Mouse (Mus musculus) intestine, postnatal 0 days (tissue): ENCODE measurements around the gene Senp1. TPM values are rescaled to one million over a fixed set of nuclear protein-coding genes. Genes with fewer than 3 reads are reported as not detected.

Experiments used
- ATAC-seq: fragments of 200-750 bp; cut with Nextera tagmentation; 2 replicates; pipeline ENCODE4 v1.8.0; 2017; ENCODE audit warnings: mild to moderate bottlenecking, moderate TSS enrichment, moderate library complexity
- H3K27ac ChIP-seq: fragments of 300-500 bp; sonication (generic); 2 replicates; pipeline ENCODE4 v1.5.1; 2014; ENCODE audit warnings: mild to moderate bottlenecking, low read depth, low read length, moderate library complexity
- H3K27me3 ChIP-seq: fragments of 300-500 bp; sonication (generic); replicated peaks from 2 replicates; pipeline ENCODE4 v1.6.1; 2014; ENCODE audit warnings: low read length, mixed read lengths; ENCODE audit not compliant: control insufficient read depth, insufficient read depth
- H3K36me3 ChIP-seq: fragments of 300-500 bp; sonication (generic); 2 replicates; pipeline ENCODE4 v1.6.1; 2014; ENCODE audit warnings: mild to moderate bottlenecking, moderate library complexity; ENCODE audit not compliant: control insufficient read depth, insufficient read depth
- H3K4me1 ChIP-seq: fragments of 300-500 bp; sonication (generic); replicated peaks from 2 replicates; pipeline ENCODE4 v1.6.1; 2014; ENCODE audit warnings: antibody characterized with exemption, low read length, mixed read lengths; ENCODE audit not compliant: control insufficient read depth, insufficient read depth
- H3K4me2 ChIP-seq: fragments of 300-500 bp; sonication (generic); replicated peaks from 2 replicates; pipeline ENCODE4 v1.6.1; 2014; ENCODE audit warnings: low read depth, mild to moderate bottlenecking, moderate library complexity
- H3K4me3 ChIP-seq: fragments of 300-500 bp; sonication (generic); 2 replicates; pipeline ENCODE4 v1.5.1; 2014; ENCODE audit warnings: low read depth, low read length
- H3K9ac ChIP-seq: fragments of 300-500 bp; sonication (generic); 2 replicates; pipeline ENCODE4 v1.6.1; 2014; ENCODE audit warnings: mild to moderate bottlenecking, low read depth, low read length
- H3K9me3 ChIP-seq: fragments of 300-500 bp; sonication (generic); 2 replicates; pipeline ENCODE4 v1.6.1; 2016; ENCODE audit warnings: mixed run types; ENCODE audit not compliant: control insufficient read depth
- CTCF ChIP-seq: sonication (generic); IDR thresholded peaks from 2 replicates; pipeline ENCODE4 v1.5.1; 2016; ENCODE audit warnings: low read depth, mild to moderate bottlenecking, control low read depth, antibody characterized with exemption, moderate library complexity
- WGBS: fragments of 180-500 bp; shearing (Covaris S2); extraction: QIAGEN DNeasy Blood & Tissue Kit; methylation state at CpG from one replicate; pipeline ENCODE4 v1.1.7; 2014; 5-methylcytosine and 5-hydroxymethylcytosine counted together
- polyA plus RNA-seq: library from polyadenylated mRNA; unstranded; fragments of >200 nt; fragmentation: Nextera tagmentation; extraction: Ambion mirVana; gene quantifications from 2 replicates; pipeline ENCODE4 v1.2.1, GENCODE M21; 2015

Senp1 gene
- polyA plus RNA-seq, 1 experiment from 2014 or later, result 7.3 TPM

- peak overlapping the region; percentile 38; the same call in 1 of the 2 replicates for H3K4me2 ChIP-seq
- H3K9ac ChIP-seq, result no peak overlapping the region
- no peak overlapping the region for H3K27ac ChIP-seq
- peak; percentile 50 for ATAC-seq
- H3K36me3 ChIP-seq, result peaks cover 13% of the 10 kb centered on the region
- H3K4me1 ChIP-seq, result 0 out of 2 replicates have a peak, but pooled peaks cover 9% of the 10 kb centered on the region
- no peaks in the 10 kb centered on the region for H3K27me3 ChIP-seq
- no peak overlapping the region for H3K4me3 ChIP-seq
- no peak for TF ChIP-seq CTCF
- 50% methylated on average over 5 of the region's 5 CpGs for WGBS
- H3K9me3 ChIP-seq, result no peaks in the 10 kb centered on the region
These were observed 18.2 kb upstream of the Senp1 start for GRCm38 (mm10) chr15:98111791-98112190.

- H3K9ac ChIP-seq, result peak overlapping the region; percentile 73
- peak overlapping the region; percentile 70 for H3K4me2 ChIP-seq
- peaks cover 6% of the 10 kb centered on the region; the same call in 1 of the 2 replicates for H3K36me3 ChIP-seq
- peak overlapping the region; percentile 68 for H3K4me3 ChIP-seq
- TF ChIP-seq CTCF, result no peak; the same call in 1 of the 2 replicates
- peak overlapping the region; percentile 60 for H3K27ac ChIP-seq
- WGBS, result 4% methylated on average over 34 of the region's 37 CpGs
- no peaks in the 10 kb centered on the region for H3K9me3 ChIP-seq
- peak; percentile 84 for ATAC-seq
- H3K27me3 ChIP-seq, result no peaks in the 10 kb centered on the region
- H3K4me1 ChIP-seq, result 0 out of 2 replicates have a peak, but pooled peaks cover 9% of the 10 kb centered on the region
These were observed 15.0 kb upstream of the Senp1 start for GRCm38 (mm10) chr15:98108297-98109152.

- Histone ChIP-seq H3K9me3 (no peaks in the 10 kb centered on the region), H3K4me2 (peak overlapping the region; percentile 70), H3K9ac (no peak overlapping the region; the same call in 1 of the 2 replicates), H3K27me3 (no peaks in the 10 kb centered on the region), H3K27ac (peak overlapping the region; percentile 60), H3K4me3 (peak overlapping the region; percentile 68), H3K36me3 (peaks cover 6% of the 10 kb centered on the region; the same call in 1 of the 2 replicates), H3K4me1 (0 out of 2 replicates have a peak, but pooled peaks cover 9% of the 10 kb centered on the region)
- no peak for TF ChIP-seq CTCF
- 26% methylated on average over 11 of the region's 11 CpGs for WGBS
- no peak for ATAC-seq
These were observed 14.3 kb upstream of the Senp1 start for GRCm38 (mm10) chr15:98107703-98108296.

- peak overlapping the region; percentile 70 for H3K4me2 ChIP-seq
- H3K27ac ChIP-seq, result peak overlapping the region; percentile 60
- H3K36me3 ChIP-seq, result 0 out of 2 replicates have a peak, but pooled peaks cover under 1% of the 10 kb centered on the region
- peak overlapping the region; percentile 68 for H3K4me3 ChIP-seq
- ATAC-seq, result peak; percentile 77
- H3K27me3 ChIP-seq, result no peaks in the 10 kb centered on the region
- no peaks in the 10 kb centered on the region for H3K9me3 ChIP-seq
- no peak overlapping the region for H3K9ac ChIP-seq
- TF ChIP-seq CTCF, result no peak
- 0 out of 2 replicates have a peak, but pooled peaks cover 9% of the 10 kb centered on the region for H3K4me1 ChIP-seq
- 47% methylated on average over 6 of the region's 6 CpGs for WGBS
These were observed 13.7 kb upstream of the Senp1 start for GRCm38 (mm10) chr15:98107230-98107629.

GRCm38 (mm10) chr15:98106506-98106905 lies 13.0 kb upstream of the Senp1 start:
- 40% methylated on average over 6 of the region's 6 CpGs for WGBS
- Histone ChIP-seq H3K9ac (no peak overlapping the region), H3K27ac (no peak overlapping the region), H3K36me3 (no peaks in the 10 kb centered on the region), H3K9me3 (no peaks in the 10 kb centered on the region), H3K4me3 (no peak overlapping the region), H3K4me1 (0 out of 2 replicates have a peak, but pooled peaks cover 9% of the 10 kb centered on the region), H3K27me3 (no peaks in the 10 kb centered on the region), H3K4me2 (0 out of 2 replicates have a peak overlapping the region, but pooled peaks have one; percentile 70)
- no peak for ATAC-seq
- no peak for TF ChIP-seq CTCF

GRCm38 (mm10) chr15:98102401-98102800 lies 8.9 kb upstream of the Senp1 start:
- WGBS, result 89% methylated on average over 6 of the region's 6 CpGs
- no peak for TF ChIP-seq CTCF
- ATAC-seq, result no peak
- Histone ChIP-seq H3K27ac (no peak overlapping the region), H3K9ac (no peak overlapping the region), H3K4me2 (no peak overlapping the region), H3K36me3 (no peaks in the 10 kb centered on the region), H3K9me3 (no peaks in the 10 kb centered on the region), H3K4me1 (0 out of 2 replicates have a peak, but pooled peaks cover 5% of the 10 kb centered on the region), H3K4me3 (no peak overlapping the region), H3K27me3 (no peaks in the 10 kb centered on the region)
